Mouse (Mus musculus): ENCODE data around the gene Flad1. TPM values are rescaled to one million over a fixed set of nuclear protein-coding genes. Genes with fewer than 3 reads are reported as not detected.

Gene Flad1
- total RNA-seq, 2 experiments from 2014 or later = 44.4 TPM

DNA sequence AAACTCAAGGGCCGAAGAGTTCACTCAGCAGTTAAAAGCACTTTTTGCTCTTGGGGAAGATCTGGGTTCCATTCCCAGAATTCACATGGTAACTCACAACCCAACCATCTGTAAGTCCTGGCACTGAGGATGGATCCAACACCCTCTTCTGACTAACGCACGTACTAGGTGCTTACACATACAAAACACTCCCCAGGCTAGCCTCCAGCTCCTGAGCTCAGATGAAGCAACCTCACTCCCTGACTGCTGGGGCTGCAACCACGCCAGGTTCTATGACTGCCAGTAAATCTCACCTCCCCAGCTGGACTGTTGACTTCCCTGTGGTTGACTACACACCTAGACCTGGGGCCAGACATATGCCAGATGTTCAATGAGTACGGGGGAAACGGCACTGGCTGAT, 4.8 kb downstream of the Flad1 start:
- intact Hi-C loops (cut with DNase I) = loop anchor here (5.0 kb wide), 1 partner anchor 40 kb away; no protein-coding TSS in a partner anchor
- no peak for DNase-seq

DNA sequence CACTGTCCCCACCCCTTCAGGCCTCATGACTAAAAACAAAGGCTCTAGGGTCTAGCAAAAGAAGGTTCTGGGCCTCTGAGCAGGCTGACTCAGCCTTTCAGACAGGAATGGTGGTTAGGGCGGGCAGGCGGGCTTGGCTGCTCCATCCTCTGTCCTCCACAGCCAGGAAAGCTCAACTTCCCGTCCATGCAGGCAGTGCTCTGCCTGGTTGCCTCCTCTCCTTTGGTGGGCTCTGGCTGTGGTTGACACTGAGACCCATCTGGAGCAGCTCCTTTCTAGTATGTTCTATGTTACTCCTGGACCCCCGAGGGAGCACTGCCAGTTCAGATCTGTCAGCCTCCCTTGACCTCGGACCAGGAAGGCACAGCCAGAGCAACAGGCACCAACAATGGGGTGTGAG, 9.0 kb downstream of the Flad1 start, which contains the start of gene Lenep:
Lenep (minus strand) TSS at position 101 of the 400 bp plus-strand sequence.
- intact Hi-C loops (cut with DNase I) = no loop called here
- no peak for DNase-seq

DNA sequence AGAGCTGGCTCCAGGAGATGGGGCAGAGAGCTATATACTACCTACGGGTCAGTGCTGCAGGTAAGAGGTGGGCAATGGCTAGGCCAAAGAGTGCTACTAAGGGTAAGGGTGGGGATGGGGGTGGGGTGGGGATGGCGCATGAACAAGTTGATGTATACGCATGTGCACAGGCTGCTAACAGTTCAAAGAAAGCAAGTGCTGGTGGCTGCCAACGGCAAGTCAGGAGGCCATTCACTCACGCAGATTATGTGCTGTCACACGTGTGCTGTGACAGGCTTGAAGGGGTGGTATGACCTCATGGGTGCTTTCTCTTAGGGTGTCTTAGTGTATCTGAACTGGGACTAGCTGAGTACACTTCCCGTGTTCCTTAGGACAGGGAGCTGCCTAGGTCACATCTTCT, 10.3 kb downstream of the Flad1 start:
- DNase-seq = no peak
- intact Hi-C loops (cut with DNase I) = no loop called here

DNA sequence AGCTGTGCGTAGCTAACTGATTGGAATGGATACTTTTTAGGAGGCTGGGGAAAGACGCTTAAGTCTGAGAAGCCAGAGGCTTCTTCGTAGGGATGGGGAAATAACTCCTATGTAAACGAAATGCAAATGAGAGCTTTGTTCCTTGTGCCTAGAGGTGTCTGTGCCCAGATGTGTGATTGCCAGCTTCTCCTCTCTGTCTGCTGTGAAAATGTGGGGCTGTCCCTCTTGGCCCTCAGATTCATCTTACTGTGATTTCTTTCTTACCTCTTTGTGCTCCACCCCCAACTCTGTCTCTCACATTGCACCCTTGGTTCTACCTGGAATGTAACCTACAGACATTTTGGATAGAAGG, 15.0 kb downstream of the Flad1 start:
- DNase-seq = no peak
- intact Hi-C loops (cut with DNase I) = loop anchor here (1.0 kb wide), 1 partner anchor 89 kb away; no protein-coding TSS in a partner anchor

DNA sequence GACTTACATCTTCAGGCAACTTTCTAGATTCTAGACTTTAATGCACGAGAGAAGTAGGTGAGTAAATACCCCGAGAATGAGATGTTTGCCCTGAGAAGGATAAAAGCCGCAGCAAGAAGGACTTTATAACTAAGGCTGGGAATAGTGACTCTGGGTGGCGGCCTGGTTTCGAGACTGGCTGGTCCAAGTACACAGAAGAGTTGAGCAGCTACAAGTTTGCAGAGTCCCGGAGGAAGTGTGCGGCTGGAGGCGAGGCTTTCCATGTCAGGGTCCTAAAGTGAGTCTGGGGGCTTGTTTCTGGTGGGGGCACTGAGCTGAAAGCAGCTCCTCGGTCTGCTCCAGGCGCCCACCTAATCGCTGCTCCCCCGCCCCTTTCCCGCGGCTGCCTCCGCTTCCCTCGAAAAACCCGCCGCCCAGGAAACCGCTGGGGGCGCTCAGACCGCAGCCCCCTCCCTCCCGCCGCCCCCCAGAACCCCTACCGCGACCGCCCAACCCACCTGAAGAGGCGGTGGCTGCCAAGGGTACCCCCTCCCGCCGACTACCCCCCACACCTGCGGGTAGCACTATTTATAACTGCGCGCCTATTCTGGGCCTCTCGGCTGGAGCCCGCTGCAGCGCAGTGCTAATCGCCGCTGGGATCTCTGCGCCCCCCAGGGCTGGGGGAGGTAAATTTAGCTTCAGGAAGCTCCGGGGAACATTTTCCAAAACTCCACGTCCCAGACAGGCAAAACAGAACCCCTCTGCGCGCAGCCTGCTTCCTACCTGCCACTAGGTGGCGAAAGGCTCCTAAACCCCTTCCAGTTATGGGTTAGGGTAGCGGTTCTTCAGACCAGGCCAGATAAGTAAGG, 15.6 kb downstream of the Flad1 start:
- intact Hi-C loops (cut with DNase I) = loop anchor here (1.0 to 2.0 kb wide), 3 partner anchors 15 to 89 kb away; partner anchors contain the start of genes Cks1b, Flad1 and Shc1
- peak; percentile 82 to 83 for DNase-seq

DNA sequence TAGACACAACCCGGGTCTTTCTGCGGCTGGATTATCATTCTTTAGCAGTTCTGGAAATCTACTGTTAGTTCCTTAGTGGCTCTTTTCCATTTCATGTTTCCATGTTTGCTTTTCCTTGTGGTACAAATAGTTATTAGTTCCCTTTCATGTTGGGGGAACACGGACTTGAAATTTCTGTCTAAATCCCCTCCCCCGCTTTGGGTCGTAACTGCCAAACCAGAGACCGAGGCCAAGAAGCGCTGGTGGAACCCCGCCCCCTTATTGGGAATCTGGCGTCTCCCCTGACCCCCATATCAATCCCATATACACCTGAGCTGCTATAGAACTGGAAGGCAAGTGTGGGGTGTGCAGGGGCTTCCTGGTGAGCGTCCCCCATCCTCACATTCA, 16.3 kb downstream of the Flad1 start:
- intact Hi-C loops (cut with DNase I) = loop anchor here (2.0 kb wide), 2 partner anchors 15 to 23 kb away; partner anchors contain the start of genes Cks1b, Flad1 and Shc1
- DNase-seq = peak in 1 of 2 experiments; percentile 40

DNA sequence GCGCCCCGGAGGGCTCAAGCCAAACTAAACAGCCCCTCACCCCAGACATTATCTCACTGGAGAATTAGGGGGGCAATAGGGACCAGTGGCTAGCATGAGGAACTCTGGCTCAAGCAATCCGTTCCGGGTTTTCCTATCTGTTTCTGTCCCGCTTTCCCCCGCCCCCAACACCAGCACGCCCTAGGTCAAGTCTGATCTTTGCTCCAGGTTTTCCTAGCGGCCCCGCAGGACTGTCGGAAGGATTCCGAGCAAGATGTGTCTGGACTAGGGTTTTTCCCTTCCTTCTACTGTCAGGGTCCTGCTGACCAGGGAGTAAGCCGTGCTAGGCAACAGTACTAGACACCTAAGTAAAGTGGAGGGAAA, 16.8 kb downstream of the Flad1 start:
- intact Hi-C loops (cut with DNase I) = loop anchor here (2.0 kb wide), 2 partner anchors 16 to 24 kb away; partner anchors contain the start of genes Cks1b, Flad1 and Shc1
- DNase-seq = peak; percentile 90 to 91

- peak; percentile 82 to 85 for DNase-seq
- intact Hi-C loops (cut with DNase I) = loop anchor here (2.0 kb wide), 2 partner anchors 17 to 25 kb away; partner anchors contain the start of genes Cks1b, Flad1 and Shc1
Measured at GRCm38 (mm10) chr3:89394006-89394893, 17.4 kb downstream of the Flad1 start, which contains the start of gene Zbtb7b. Zbtb7b (minus strand) TSS chr3:89394776.

- intact Hi-C loops (cut with DNase I) = loop anchor here (2.0 kb wide), 3 partner anchors 17 to 39 kb away; partner anchors contain the start of genes Cks1b, Flad1 and Shc1
Measured at GRCm38 (mm10) chr3:89393605-89394004, 18.1 kb downstream of the Flad1 start.

GRCm38 (mm10) chr3:89392871-89393311, 18.8 kb downstream of the Flad1 start:
- intact Hi-C loops (cut with DNase I) = loop anchor here (2.0 kb wide), 1 partner anchor 38 kb away; no protein-coding TSS in a partner anchor
- peak; percentile 51 to 57 for DNase-seq

More at GRCm38 (mm10) chr3:89393605-89394004, 18.1 kb downstream of the Flad1 start:
- DNase-seq = peak; percentile 99 to 100

- peak; percentile 83 to 84 for DNase-seq
- intact Hi-C loops (cut with DNase I) = loop anchor here (2.0 kb wide), 1 partner anchor 37 kb away; no protein-coding TSS in a partner anchor
Measured at GRCm38 (mm10) chr3:89391663-89392511, 19.8 kb downstream of the Flad1 start.

- intact Hi-C loops (cut with DNase I) = no loop called here
- peak; percentile 53 to 66 for DNase-seq
Measured at GRCm38 (mm10) chr3:89390699-89391662, 20.7 kb downstream of the Flad1 start.

GRCm38 (mm10) chr3:89390111-89390515, 21.6 kb downstream of the Flad1 start:
- intact Hi-C loops (cut with DNase I) = no loop called here
- peak; percentile 73 to 83 for DNase-seq

- intact Hi-C loops (cut with DNase I) = no loop called here
- DNase-seq = peak; percentile 52 to 66
Measured at GRCm38 (mm10) chr3:89388901-89389740, 22.5 kb downstream of the Flad1 start.

DNA sequence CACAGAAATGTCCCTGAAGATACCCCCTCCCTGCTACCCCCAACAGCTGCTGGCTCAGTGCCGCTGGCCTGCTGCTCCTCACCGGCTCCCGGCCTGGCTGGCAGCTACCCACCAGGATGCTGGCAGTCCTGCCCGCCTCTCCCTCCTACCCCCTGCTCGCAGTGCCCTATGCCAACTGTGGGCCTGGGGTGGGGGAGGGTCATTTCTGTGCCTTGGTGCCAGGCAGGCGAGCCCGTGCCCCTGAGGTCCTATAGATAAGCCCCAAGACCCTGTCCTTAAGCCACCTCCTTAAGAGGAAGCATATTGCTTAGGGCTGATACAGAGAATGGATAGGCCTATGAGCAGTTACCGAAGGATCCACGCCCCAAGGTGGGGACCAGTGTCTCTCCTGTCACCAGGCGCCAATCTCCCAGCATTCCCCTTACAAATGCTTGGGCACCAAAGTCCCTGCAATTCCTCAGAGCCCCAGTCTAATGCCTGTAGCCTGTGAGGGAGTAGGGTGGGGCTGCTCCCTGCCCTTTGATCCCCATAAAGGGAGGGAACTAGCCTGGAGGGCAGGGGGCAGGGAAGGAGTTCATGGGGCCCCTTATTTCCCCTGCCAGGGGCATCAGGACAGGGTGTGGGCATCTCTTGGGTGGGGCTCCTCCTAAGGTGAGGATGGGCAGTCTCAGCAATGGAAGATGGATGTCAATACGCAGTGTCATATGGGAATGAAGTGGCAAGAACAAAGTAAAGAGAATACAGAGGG, 23.4 kb downstream of the Flad1 start:
- DNase-seq = peak; percentile 87 to 88
- intact Hi-C loops (cut with DNase I) = no loop called here

- intact Hi-C loops (cut with DNase I) = no loop called here
- peak; percentile 56 to 74 for DNase-seq
Measured at GRCm38 (mm10) chr3:89387632-89388031, 24.0 kb downstream of the Flad1 start.

Data from heart, postnatal 10 days (tissue).